Mouse (Mus musculus) hindbrain, embryonic 14.5 days (tissue): ENCODE measurements around the gene Cdkl3. TPM values are rescaled to one million over a fixed set of nuclear protein-coding genes. Genes with fewer than 3 reads are reported as not detected.
"Not testable (repeated sequence)": the region's sequence is repeated elsewhere in the genome, so short reads cannot be mapped to it uniquely, and the experiment has no call there.

Experiments used
- ATAC-seq: fragments of 200-750 bp; cut with Nextera tagmentation; 2 replicates; pipeline ENCODE4 v1.8.0; 2017; ENCODE audit warnings: moderate number of reproducible peaks, mild to moderate bottlenecking, moderate TSS enrichment, moderate library complexity; ENCODE audit not compliant: low FRiP score
- DNase-seq: peaks from one replicate; pipeline ENCODE4 v3.0.0-alpha.2; 2015; ENCODE audit warnings: low spot score
- H3K27ac ChIP-seq: fragments of 300-500 bp; sonication (generic); 2 replicates; pipeline ENCODE4 v1.5.1; 2014; ENCODE audit warnings: mild to moderate bottlenecking, moderate library complexity
- H3K27me3 ChIP-seq: fragments of 300-500 bp; sonication (generic); 2 replicates; pipeline ENCODE4 v1.6.1; 2014; ENCODE audit warnings: mild to moderate bottlenecking, low read length, mixed read lengths; ENCODE audit not compliant: control insufficient read depth, insufficient read depth
- H3K36me3 ChIP-seq: fragments of 300-500 bp; sonication (generic); replicated peaks from 2 replicates; pipeline ENCODE4 v1.6.1; 2014; ENCODE audit not compliant: control insufficient read depth, insufficient read depth
- H3K4me1 ChIP-seq: fragments of 300-500 bp; sonication (generic); replicated peaks from 2 replicates; pipeline ENCODE4 v1.6.1; 2014; ENCODE audit warnings: antibody characterized with exemption, low read length, mixed read lengths; ENCODE audit not compliant: control insufficient read depth, insufficient read depth
- H3K4me2 ChIP-seq: fragments of 300-500 bp; sonication (generic); replicated peaks from 2 replicates; pipeline ENCODE4 v1.6.1; 2014; ENCODE audit warnings: mild to moderate bottlenecking, moderate library complexity
- H3K4me3 ChIP-seq: fragments of 300-500 bp; sonication (generic); replicated peaks from 2 replicates; pipeline ENCODE4 v1.5.1; 2014; ENCODE audit warnings: mild to moderate bottlenecking, low read length
- H3K9ac ChIP-seq: fragments of 300-500 bp; sonication (generic); 2 replicates; pipeline ENCODE4 v1.6.1; 2014
- H3K9me3 ChIP-seq: fragments of 300-500 bp; sonication (generic); 2 replicates; pipeline ENCODE4 v1.6.1; 2016; ENCODE audit warnings: low read length; ENCODE audit not compliant: control insufficient read depth
- WGBS: fragments of 180-500 bp; shearing (Covaris S2); extraction: QIAGEN DNeasy Blood & Tissue Kit; methylation state at CpG from one replicate; pipeline ENCODE4 v1.1.7; 2014; 5-methylcytosine and 5-hydroxymethylcytosine counted together
- polyA plus RNA-seq: library from polyadenylated mRNA; unstranded; fragments of >200 nt; fragmentation: Nextera tagmentation; extraction: Ambion mirVana; gene quantifications from 2 replicates; pipeline ENCODE4 v1.2.1, GENCODE M21; 2014

The Cdkl3 gene
- polyA plus RNA-seq, 1 experiment from 2014 or later, result 25.9 TPM

GRCm38 (mm10) chr11:52099771-52100219 is 95.8 kb downstream of the Cdkl3 start:
- no peak for DNase-seq
- peak overlapping the region; percentile 100 for H3K27ac ChIP-seq

GRCm38 (mm10) chr11:52102977-52103376 is 99.0 kb downstream of the Cdkl3 start:
- ATAC-seq, result no peak
- Histone ChIP-seq H3K9ac (no peak overlapping the region), H3K27ac (no peak overlapping the region), H3K4me2 (no peak overlapping the region), H3K27me3 (no peaks in the 10 kb centered on the region), H3K4me1 (peaks cover 35% of the 10 kb centered on the region), H3K9me3 (no peaks in the 10 kb centered on the region), H3K36me3 (no peaks in the 10 kb centered on the region), H3K4me3 (no peak overlapping the region)
- WGBS, result 93% methylated on average over 4 of the region's 4 CpGs
- DNase-seq, result no peak

More at GRCm38 (mm10) chr11:52099771-52100219, 95.8 kb downstream of the Cdkl3 start:
- whole genome bisulfite sequencing, result 7% methylated on average over 7 of the region's 7 CpGs
- ATAC-seq, result no peak
- H3K4me3 ChIP-seq, result peak overlapping the region; percentile 99
- H3K9ac ChIP-seq, result peak overlapping the region; percentile 99
- peak overlapping the region; percentile 97 for H3K4me2 ChIP-seq
- H3K9me3 ChIP-seq, result no peaks in the 10 kb centered on the region
- H3K36me3 ChIP-seq, result no peaks in the 10 kb centered on the region
- H3K27me3 ChIP-seq, result no peaks in the 10 kb centered on the region
- peaks cover 37% of the 10 kb centered on the region for H3K4me1 ChIP-seq

GRCm38 (mm10) chr11:52105503-52105902 is 101.5 kb downstream of the Cdkl3 start:
- Histone ChIP-seq H3K9ac (no peak overlapping the region), H3K36me3 (no peaks in the 10 kb centered on the region), H3K4me1 (peaks cover 24% of the 10 kb centered on the region), H3K4me3 (no peak overlapping the region), H3K27ac (no peak overlapping the region), H3K4me2 (no peak overlapping the region), H3K9me3 (no peaks in the 10 kb centered on the region), H3K27me3 (no peaks in the 10 kb centered on the region)
- ATAC-seq (no peak), DNase-seq (no peak)

GRCm38 (mm10) chr11:52106037-52106436 is 102.0 kb downstream of the Cdkl3 start:
- no peak overlapping the region for H3K9ac ChIP-seq
- ATAC-seq, result no peak
- H3K4me1 ChIP-seq, result peaks cover 19% of the 10 kb centered on the region
- no peak overlapping the region for H3K27ac ChIP-seq
- H3K27me3 ChIP-seq, result no peaks in the 10 kb centered on the region
- H3K9me3 ChIP-seq, result no peaks in the 10 kb centered on the region
- H3K36me3 ChIP-seq, result no peaks in the 10 kb centered on the region
- WGBS, result 82% methylated on average over 2 of the region's 2 CpGs
- no peak for DNase-seq
- H3K4me3 ChIP-seq, result no peak overlapping the region
- no peak overlapping the region for H3K4me2 ChIP-seq

GRCm38 (mm10) chr11:52106438-52106837 is 102.4 kb downstream of the Cdkl3 start:
- peaks cover 15% of the 10 kb centered on the region for H3K4me1 ChIP-seq
- H3K4me3 ChIP-seq, result no peak overlapping the region
- H3K36me3 ChIP-seq, result no peaks in the 10 kb centered on the region
- no peak for DNase-seq
- ATAC-seq, result no peak
- H3K27me3 ChIP-seq, result no peaks in the 10 kb centered on the region
- H3K9ac ChIP-seq, result no peak overlapping the region
- H3K9me3 ChIP-seq, result no peaks in the 10 kb centered on the region
- H3K27ac ChIP-seq, result no peak overlapping the region
- H3K4me2 ChIP-seq, result no peak overlapping the region
- WGBS, result 91% methylated on average over 1 of the region's 1 CpGs

- Histone ChIP-seq H3K9ac (no peak overlapping the region), H3K27ac (no peak overlapping the region), H3K4me1 (0 out of 2 replicates have a peak, but pooled peaks cover 4% of the 10 kb centered on the region), H3K4me2 (no peak overlapping the region), H3K9me3 (no peaks in the 10 kb centered on the region), H3K36me3 (peaks cover 7% of the 10 kb centered on the region; the same call in 1 of the 2 replicates), H3K4me3 (no peak overlapping the region), H3K27me3 (no peaks in the 10 kb centered on the region)
- no peak for DNase-seq
- 97% methylated on average over 5 of the region's 5 CpGs for WGBS
- ATAC-seq, result no peak
Observed at GRCm38 (mm10) chr11:52108796-52109195, 104.8 kb downstream of the Cdkl3 start.

GRCm38 (mm10) chr11:52109421-52109820 is 105.4 kb downstream of the Cdkl3 start:
- no peak for DNase-seq
- H3K9me3 ChIP-seq, result no peaks in the 10 kb centered on the region
- WGBS, result 96% methylated on average over 1 of the region's 1 CpGs

GRCm38 (mm10) chr11:52115479-52115878 is 111.5 kb downstream of the Cdkl3 start:
- DNase-seq (no peak), ATAC-seq (no peak)
- Histone ChIP-seq H3K4me3 (no peak overlapping the region), H3K36me3 (peaks cover 73% of the 10 kb centered on the region), H3K4me2 (no peak overlapping the region), H3K27me3 (no peaks in the 10 kb centered on the region), H3K9ac (no peak overlapping the region), H3K9me3 (no peaks in the 10 kb centered on the region), H3K27ac (no peak overlapping the region), H3K4me1 (no peaks in the 10 kb centered on the region)
- WGBS, result 96% methylated on average over 3 of the region's 3 CpGs

More at GRCm38 (mm10) chr11:52109421-52109820, 105.4 kb downstream of the Cdkl3 start:
- H3K27me3 ChIP-seq, result no peaks in the 10 kb centered on the region
- ATAC-seq, result no peak
- H3K9ac ChIP-seq, result no peak overlapping the region
- H3K4me1 ChIP-seq, result 0 out of 2 replicates have a peak, but pooled peaks cover 4% of the 10 kb centered on the region
- H3K27ac ChIP-seq, result no peak overlapping the region
- no peak overlapping the region for H3K4me3 ChIP-seq
- no peak overlapping the region for H3K4me2 ChIP-seq
- peaks cover 13% of the 10 kb centered on the region for H3K36me3 ChIP-seq

- not testable (repeated sequence) for H3K9ac ChIP-seq, ATAC-seq, DNase-seq, H3K4me2 ChIP-seq, H3K4me1 ChIP-seq, H3K9me3 ChIP-seq, H3K4me3 ChIP-seq, H3K27ac ChIP-seq, H3K27me3 ChIP-seq
- H3K36me3 ChIP-seq, result peaks cover 79% of the 10 kb centered on the region
- 95% methylated on average over 6 of the region's 6 CpGs for WGBS
Observed at GRCm38 (mm10) chr11:52116117-52116516, 112.1 kb downstream of the Cdkl3 start.

- ATAC-seq, result no peak
Observed at GRCm38 (mm10) chr11:52117156-52117555, 113.1 kb downstream of the Cdkl3 start.

More at GRCm38 (mm10) chr11:52117156-52117555, 113.1 kb downstream of the Cdkl3 start:
- 98% methylated on average over 7 of the region's 7 CpGs for WGBS
- Histone ChIP-seq H3K36me3 (peaks cover 89% of the 10 kb centered on the region), H3K4me3 (no peak overlapping the region), H3K27ac (no peak overlapping the region), H3K4me2 (no peak overlapping the region), H3K9me3 (no peaks in the 10 kb centered on the region), H3K4me1 (no peaks in the 10 kb centered on the region), H3K9ac (no peak overlapping the region), H3K27me3 (no peaks in the 10 kb centered on the region)
- DNase-seq, result no peak
